In genomic region chr6:82997511-82998102, GRCm38 (mm10) we compare ENCODE assay signal across 1 mouse cellular context.
TF ChIP-seq lines count a peak whose summit lies in the region.

No protein-coding gene starts in this region.

TF ChIP-seq in CH12.LX, 34 proteins besides CTCF, POLR2A, EP300 and RAD21 (continued from another document):
- TF ChIP-seq MXI1 (IDR thresholded peaks at IDR 0.05; ENCODE audit: low read depth, low read length): no peak
- no peak for TF ChIP-seq NRF1 (IDR thresholded peaks at IDR 0.05; ENCODE audit: low read depth, low read length)
- no peak for TF ChIP-seq MEF2A (IDR thresholded peaks at IDR 0.05; ENCODE audit: borderline replicate concordance, low read depth, low read length)
